Mouse (Mus musculus) layer of hippocampus, postnatal 14 days (tissue): ENCODE data around the gene Stxbp2. TPM values are rescaled to one million over a fixed set of nuclear protein-coding genes. Genes with fewer than 3 reads are reported as not detected.

Experiments
- DNase-seq, 2 experiments: peaks; one replicate each; pipeline ENCODE4 v3.0.0; 2021 to 2022; ENCODE audit warnings: low spot score in 2 of 2, mixed read lengths in 1 of 2
- total RNA-seq, 2 experiments: library from RNA; stranded (reverse); gene quantifications; 2 replicates each; pipeline ENCODE4 v1.2.3; 2021

The Stxbp2 gene
- total RNA-seq, 2 experiments from 2014 or later = 34.0 to 51.8 TPM

DNA sequence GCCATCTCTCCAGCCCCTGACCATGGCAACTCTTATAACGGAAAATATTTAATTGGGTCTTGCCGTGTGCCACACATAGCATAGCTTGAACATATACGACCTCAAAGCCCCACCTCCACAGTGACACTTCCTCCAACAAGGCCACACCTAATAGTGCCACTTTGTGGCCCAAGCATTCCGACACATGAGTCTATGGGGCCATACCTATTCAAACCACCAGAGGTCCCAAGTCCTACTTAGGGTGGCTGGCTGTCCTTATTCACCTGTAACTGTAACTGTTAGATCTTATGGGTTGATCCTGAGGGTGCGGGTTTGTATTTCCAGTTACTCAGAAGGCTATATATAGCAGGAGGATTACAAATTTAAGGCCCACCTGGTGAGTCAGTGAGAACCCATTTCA lies 2.7 kb upstream of the Stxbp2 start:
- DNase-seq = no peak

DNA sequence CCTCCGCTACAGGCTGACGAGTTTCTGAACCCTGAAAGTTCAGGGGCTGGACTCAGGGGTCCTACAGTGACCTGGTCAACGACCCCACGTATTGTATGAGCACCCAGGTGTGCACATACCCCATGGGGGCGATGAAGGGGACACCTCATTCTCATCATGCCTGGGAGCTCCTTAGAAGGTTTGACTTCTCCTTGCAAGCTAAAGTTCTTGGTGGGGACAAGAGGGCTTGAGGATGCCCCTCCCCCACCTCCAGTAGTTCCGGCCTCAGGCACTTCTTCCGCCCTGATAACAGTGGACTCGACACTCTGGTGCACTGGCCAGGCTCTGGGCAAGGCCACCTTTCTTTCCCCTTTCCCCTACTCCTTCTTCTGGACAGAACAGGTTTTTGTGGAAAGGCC lies 722 bp downstream of the Stxbp2 start:
- no peak for DNase-seq

DNA sequence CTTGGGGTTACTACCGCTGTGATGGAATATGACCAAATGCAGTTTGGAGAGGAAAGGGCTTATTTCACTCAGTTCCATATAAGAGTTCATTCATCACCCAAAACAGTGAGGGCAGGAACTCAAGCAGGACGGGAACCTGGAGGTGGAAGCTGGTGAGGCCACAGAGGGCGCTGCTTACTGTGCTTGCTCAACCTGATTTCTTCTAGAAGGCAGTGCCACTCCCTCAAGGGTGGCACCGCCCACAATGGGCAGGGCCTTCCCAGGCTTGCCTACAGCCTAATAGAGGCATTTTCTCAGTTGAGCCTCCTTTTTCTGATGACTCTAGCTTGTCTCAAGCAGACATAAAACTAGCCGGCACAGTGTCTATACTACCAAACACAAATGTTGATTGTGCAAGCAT lies 15.0 kb downstream of the Stxbp2 start:
- no peak for DNase-seq

DNA sequence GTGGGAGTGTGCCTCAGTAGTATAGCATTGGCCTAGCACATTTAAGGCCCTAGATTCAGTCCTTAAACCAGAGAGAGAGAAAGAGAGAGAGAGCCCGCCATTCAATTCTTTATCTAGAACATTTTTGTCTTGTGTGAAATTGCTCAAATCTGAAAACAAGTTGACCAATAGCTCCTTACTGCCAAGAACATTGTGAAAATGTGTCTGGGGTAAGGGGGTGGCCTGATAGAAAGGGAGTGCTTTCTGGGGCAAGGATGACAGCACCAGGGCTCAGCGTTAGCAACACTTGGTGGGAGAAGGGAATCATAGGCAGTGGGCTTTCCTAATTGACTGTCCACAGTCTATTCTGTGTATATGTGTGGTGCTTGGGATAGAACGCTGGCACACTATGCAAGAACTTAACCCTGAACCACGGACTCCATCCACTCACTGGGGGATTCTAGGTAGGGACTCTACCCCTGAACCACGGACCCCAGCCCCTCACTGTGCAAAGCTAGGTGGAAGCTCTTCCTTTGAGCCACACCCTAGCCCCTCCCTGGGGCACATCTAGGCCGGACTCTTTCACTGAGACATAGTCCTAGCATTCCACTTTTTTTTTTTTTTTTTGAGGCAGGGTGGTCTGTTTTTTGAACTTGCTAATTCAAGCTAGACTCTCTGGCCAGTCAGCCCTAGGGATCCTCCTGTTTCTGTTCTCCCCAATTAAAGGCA lies 16.2 kb downstream of the Stxbp2 start:
- no peak for DNase-seq

DNA sequence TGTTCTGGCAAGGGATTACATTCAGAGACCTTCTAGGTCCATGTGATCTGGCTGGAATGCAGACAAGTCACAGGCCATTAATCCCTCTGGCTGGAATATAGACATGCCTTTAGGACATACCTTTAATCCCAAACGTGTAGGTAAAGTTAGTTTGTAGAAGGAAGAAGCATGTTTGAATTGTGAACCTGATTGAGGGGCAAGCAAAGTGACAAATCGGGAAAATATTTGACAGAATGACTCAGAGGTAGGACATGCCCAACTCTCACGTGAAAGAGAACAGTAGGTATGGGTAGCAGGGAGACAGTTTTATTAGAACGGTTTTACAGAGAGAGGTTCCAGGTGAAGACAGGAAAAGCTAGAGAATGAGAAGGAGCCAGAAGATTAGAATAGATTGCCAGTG lies 16.8 kb downstream of the Stxbp2 start:
- DNase-seq = no peak

DNA sequence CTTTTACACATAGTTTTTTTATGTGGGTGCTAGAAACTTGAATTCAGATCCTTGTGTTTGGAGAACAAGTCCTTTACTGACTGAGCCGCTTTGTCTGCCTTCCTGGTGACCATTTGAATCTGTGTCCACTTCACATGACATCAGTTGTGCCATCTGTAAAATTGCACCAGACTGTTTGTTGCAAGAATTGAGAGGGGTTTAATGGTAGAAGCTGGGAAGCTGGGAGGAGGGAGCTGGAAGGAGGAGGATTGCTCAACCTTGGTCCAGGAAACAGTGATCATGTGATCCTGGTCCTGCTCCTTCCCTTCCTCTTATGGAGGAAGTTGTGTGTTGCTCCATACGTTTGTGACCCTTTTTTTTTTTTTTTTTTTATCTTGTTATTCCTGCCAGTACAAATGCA lies 17.5 kb downstream of the Stxbp2 start:
- DNase-seq = no peak

DNA sequence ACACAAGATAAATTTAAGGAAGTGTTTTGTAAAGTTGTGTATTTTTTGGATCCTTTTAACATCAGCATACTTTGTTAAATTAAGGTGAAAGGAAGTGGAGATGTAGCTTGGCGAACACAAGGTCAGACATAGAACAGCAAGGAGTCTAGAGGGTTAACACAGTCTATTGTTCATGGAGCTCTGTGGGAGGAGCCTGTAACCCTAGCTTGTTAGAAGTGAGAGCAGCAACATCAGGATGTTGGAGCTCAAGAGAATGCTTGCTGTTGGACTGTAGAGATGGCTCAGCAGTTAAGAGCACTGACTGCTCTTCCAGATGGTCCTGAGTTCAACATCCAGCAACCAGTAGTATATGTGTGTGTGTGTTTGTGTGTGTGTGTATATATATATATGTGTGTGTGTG lies 18.2 kb downstream of the Stxbp2 start:
- no peak for DNase-seq

DNA sequence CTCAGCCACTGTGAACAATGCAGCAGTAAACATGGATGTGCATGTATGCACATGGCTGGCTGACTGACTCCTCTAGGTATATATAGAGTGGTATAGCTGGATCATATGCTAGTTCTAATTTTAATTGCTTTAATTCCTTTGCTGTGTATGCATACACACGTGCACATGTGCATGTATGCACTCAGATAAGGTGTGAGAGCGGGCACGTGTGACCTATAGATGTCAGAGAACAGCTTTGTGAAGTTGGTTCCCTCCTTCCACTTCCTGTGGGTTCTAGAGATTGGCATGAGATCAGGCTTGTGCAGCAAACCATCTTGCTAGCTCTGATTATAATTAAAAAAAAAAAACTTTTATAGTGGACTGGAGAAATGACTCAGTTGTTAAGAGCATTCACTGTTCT lies 22.1 kb downstream of the Stxbp2 start:
- DNase-seq = no peak

DNA sequence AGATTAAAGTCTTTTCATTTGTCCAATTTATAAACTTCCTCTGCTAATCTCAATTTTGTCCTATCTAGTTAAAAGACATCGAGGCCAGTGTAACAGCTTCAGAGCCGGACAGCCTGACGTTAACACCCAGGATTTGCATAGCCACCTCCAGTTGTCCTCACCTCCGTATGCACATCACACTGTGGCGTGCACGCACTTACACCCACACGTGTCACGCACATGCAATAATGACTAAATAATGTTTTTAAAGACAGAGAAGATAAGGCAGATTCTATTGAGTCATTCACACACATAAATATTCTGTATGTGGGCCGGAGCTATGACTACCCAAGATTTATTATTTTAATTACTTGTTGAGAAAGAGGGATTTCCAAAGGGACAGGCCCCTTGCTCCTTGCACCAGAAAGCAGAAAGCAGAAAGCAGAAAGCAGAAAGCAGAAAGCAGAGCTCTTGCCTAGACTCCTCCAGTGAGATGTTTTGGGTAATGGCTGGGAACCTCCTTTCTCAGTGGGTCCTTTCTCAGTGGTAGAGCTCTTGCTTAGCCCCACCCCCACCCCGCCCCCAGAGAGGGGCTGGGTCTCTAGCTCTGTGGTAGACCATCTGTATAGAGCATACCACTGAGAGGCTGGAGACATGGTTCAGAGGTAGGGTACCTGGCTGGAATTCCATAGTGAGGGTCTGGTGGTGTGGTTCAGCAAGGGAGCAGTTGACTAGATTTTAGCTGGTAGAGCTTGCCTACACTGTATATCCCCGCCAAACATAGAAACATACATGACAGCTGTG lies 24.2 kb downstream of the Stxbp2 start:
- DNase-seq = no peak

DNA sequence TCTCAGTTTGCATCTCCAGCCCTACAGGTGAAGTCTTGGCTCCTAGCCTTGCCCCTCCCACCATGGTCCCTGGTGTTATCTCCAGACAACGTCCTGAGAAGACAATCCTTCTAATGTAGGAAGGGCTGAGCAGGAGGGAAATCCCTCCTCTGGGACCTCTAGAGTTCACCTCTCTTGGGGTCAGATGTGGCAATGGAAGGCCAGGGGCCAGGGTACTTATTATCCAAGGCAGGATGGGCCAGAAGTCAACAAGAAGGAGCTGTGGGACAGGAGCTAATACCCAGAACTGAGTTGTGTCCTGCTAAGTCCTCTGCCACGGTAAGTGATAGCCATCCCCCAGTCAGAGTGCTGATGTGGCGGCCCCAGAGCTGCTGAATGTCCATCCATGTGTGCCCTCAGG lies 24.8 kb downstream of the Stxbp2 start, which contains the start of gene Retn:
Gene Retn, plus strand, starts transcription at position 245 of the 400 bp plus-strand sequence.
- DNase-seq = no peak

DNA sequence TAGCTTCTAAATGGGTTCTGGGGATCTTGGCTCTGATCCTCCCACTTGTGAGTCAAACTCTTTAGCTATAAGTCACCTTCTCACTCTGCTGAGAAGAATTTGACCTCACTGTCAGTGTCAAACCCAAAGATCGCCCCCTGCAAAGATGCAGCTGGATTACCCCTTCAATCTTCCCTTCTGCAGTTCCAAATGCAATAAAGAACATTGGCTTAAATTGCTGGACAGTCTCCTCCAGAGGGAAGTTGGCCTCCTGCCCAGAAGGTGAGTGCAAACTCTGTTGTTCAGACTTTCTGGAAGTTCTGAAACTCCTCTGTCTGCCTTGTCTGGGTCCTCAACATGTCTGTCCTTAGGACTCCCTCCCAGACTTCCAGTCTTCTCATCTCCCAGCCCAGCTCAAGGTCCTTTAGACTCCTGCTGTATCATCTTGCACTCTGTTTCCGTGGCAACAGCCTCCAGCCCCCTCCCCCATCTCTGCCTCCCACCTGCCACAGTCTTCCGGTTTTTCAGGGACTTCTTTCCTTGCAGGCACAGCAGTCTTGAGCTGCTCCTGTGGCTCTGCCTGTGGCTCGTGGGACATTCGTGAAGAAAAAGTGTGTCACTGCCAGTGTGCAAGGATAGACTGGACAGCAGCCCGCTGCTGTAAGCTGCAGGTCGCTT lies 26.1 kb downstream of the Stxbp2 start:
- no peak for DNase-seq

DNA sequence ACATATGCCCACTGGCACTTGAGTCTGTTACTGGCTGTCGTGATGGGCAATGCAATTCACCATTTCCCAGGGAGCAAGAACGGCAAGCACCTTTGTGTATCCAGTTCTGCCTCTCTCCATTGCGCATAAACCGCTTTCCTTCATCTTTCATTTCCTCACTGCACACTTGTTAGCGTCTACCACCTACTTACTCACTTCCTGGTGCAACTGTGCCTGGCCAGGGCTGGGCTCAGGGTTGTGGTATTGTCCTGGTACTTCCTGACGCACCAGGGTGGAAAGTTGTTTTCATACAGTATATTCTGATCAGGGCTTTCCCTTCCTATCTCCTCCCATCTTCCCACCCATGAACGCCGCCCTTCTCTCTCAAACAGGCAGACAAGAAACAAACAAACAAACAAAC lies 30.1 kb downstream of the Stxbp2 start:
- no peak for DNase-seq

DNA sequence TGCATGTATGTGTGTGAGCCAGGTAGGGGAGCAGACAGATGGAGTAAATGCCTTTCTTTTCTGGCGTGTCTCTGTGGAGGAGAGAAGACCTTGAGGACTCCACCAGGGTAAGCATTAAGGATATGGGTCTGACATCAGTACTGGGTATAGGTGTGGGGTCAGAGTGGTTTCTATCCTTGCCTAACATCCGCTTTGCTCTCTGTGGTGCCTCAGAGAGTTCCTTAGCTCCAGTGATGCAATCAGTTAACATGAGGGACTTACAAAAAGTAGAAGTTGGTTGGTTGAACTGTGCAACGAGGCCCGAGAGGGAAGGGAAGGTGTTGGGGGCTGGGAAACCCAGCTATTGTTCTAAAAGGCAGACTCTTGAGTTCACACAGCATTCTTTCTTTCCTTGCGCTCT lies 33.6 kb downstream of the Stxbp2 start:
- no peak for DNase-seq

DNA sequence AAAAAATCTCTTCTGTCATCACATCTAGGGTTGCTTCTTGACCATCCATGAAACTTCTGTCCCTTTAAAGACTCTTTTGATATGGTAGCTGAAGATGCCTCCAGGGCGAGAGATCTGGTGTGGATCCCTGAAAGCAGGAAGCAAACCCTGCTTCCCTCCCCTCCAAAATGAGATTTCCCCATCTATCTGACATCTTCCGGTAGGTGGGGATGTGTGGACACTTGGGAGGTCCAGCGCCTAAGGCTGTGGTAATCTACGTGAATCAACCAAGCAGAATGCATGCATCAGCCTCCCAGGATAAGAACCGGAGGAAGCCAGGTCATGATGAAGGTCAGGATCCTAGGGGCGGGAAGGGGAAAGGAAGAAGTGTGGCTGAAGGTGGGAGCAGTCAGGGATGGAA lies 34.8 kb downstream of the Stxbp2 start, which contains the start of gene Mcemp1:
Gene Mcemp1, plus strand, starts transcription at position 248 of the 400 bp plus-strand sequence.
- DNase-seq = no peak

DNA sequence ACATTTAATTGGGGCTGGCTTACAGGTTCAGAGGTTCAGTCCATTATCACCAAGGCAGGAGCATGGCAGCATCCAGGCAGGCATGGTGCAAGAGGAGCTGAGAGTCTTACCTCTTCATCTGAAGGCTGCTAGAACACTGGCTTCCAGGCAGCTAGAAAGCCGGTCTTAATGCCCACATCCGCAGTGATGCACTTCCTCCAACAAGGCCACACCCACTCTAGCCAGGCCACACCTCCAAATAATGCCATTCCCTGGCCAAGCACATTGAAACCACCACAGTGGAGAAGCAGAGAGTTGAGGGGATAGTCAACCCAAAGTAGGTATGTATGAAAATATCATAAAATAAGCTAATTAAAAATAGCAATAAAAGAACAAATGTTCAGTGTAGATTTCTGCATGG lies 39.6 kb downstream of the Stxbp2 start:
- no peak for DNase-seq

DNA sequence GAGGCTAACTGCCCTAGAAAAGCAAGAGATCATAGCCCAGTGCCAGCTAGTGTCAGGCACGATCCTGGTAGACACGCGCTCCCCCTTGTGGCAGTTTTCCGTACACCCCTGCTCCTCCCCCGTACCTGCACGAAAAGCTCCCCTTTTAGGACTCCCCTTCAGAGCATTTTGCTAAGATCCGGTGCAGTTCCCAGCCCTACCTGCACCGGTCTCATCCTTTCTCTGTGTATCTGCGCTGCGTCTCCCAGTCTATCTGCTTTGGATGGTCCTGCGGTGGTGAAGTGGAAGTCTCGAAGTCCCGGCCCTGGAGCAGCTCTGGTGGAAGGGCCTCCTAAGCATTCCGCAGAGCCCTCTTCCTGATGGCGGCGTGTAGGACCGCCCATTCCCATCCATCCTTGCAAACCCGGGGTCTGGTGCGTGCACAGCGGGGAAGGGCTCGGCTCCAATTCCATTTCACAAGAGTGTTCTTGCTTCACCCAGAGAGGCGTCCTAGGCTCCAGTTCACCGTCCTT lies 41.3 kb downstream of the Stxbp2 start, which contains the start of gene Fcor:
Gene Fcor, minus strand, starts transcription at position 383 of the 512 bp plus-strand sequence.
- DNase-seq = peak; percentile 87 to 88

DNA sequence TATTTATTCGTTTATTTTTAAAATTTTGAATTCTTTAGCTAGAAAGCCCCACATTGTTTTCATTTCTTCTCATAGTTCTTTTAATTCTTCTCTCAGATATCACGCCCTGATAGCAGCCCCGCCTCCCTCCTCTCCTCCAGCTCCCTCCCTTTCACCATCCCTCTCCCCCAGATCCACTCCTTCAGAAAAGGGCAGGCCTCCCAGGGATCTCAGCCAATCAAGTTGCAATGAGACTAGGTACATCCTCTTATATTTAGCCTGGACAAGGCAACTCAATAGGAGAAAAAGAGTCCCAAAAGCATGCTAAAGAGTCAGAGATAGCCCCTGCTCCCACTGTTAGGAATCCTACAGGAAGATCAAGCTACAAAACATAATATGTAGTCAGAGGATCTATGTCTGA lies 43.9 kb downstream of the Stxbp2 start:
- DNase-seq = no peak

DNA sequence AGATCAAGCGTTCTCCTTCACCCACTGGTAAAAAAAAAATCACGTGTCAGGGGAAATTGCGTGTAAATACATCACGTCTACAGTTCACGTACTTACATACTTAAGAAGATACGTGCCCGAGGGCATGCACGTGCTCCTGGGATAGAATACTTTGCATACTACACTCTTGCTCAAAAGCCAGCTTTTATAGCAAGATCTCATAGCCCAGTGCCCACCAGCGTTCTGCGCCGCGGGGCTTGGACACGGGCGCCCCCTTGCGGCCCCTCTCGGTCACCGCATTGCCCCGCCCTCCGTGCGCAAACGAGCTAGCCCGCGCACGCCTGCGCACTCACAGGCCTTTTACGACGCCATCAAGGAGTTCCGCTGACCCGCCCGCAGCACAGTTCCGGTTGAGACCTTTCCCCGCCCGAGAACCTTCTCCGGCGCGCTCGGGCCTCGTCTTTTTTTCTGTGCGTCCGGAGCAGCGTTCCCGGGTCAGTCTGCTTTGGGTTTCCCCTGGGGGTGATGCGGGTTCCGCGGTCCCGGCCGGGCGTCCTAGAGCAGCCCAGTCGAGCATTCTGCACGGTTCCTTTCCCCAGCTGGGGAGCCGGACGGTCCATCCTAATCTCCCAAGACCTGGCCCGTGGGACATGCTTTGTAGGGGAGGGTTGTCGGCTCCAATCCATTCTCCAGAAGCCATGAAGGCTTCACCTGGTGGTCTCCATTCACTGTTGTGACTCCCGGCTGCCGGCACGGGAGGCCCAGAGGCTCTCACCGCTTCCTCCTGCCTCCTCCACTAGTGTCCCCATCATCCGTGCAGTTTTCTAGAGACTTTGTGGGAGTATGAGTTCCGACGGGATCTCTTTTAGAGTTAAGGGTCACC lies 45.6 kb downstream of the Stxbp2 start, which contains the start of gene Trappc5:
Gene Trappc5, plus strand, starts transcription at position 169 of the 862 bp plus-strand sequence.
- DNase-seq = peak; percentile 96 to 97

DNA sequence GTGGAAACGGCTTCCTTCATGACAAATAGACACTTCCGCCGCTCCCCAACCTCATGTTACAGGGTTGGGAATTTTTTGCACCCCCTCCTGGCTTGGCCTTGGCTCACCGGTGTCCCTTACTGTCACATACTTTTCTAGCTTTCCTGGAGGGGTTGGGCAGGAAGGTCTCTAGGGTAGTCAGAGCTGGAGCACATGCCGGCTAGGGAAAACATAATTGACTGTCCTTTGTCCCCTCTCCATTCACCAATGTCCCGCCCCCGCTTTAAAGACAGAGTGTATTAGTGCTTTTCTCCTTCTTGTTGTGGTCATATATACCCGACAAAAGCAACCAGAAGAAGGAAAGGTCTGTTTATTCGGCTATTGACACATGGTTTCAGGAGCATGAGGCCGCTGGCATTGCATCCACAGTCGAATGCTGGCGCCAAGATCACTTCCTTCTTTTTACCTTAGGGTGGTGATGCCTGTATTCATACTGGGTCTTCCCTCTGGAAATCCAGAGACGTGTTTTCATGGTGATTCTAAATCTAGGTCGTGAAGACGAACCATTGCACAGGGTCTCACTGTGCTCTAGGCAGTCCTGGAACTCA lies 46.3 kb downstream of the Stxbp2 start:
- DNase-seq = no peak

DNA sequence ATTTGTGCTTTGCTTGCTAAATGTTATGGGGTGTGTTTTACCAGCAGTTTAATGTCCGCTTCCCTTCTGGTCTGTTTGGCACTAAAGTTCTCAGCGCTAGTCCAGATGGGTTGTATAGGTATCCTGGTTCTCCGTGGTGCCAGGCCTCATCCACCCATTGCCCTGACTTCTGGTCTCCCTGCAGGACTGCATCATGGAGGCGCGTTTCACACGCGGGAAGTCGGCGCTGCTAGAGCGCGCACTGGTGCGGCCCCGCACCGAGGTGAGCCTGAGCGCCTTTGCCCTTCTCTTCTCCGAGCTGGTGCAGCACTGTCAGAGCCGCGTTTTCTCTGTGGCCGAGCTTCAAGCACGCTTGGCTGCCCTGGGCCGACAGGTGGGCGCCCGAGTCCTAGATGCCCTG lies 48.1 kb downstream of the Stxbp2 start:
- DNase-seq = no peak
